8 mouse cellular contexts compared by ENCODE assay signal in genomic region chr12:59066448-59067077, GRCm38 (mm10). TPM values are rescaled to one million over a fixed set of nuclear protein-coding genes. Genes with fewer than 3 reads are reported as not detected.
DNase-seq lines count a peak whose midpoint lies in the region; ATAC-seq lines count a peak whose summit lies in the region.

Pnn (plus strand) TSS chr12:59066884.

- peak; percentile 98 for ATAC-seq in inflammation-experienced regulatory T-cells, adult 6 months
- ATAC-seq in megakaryocyte-erythroid progenitor cell, adult 5-6 weeks (replicated peaks; ENCODE audit: low FRiP score, low TSS enrichment, poor library complexity, severe bottlenecking) = peak; percentile 99

- peak; percentile 98 to 99 for DNase-seq in adrenal gland, adult (ENCODE audit: inconsistent age in 2 of 2, low spot score in 1 of 2)
- peak; percentile 98 for DNase-seq in embryo, embryonic 10.5 days (ENCODE audit: low spot score)
- DNase-seq in gastrocnemius, postnatal 14 days = peak; percentile 97
- peak; percentile 98 for DNase-seq in left cerebral cortex, postnatal 10 days (ENCODE audit: extremely low spot score in 1 of 2, low spot score in 2 of 2)
- DNase-seq in right cerebral cortex, postnatal 25 days = peak; percentile 99
- peak; percentile 97 for DNase-seq in urinary bladder, postnatal 4 days (ENCODE audit: low spot score in 2 of 2)

- intact Hi-C loops in gastrocnemius, postnatal 14 days (cut with DNase I; ENCODE audit: low total_unique reads) = loop anchor here (10.0 kb wide), 1 partner anchor 68 kb away; no protein-coding TSS in a partner anchor
- intact Hi-C loops in left cerebral cortex, postnatal 10 days (cut with DNase I) = loop anchor here (5.0 kb wide), 1 partner anchor 66 kb away; no protein-coding TSS in a partner anchor

RNA-seq across cellular contexts. Expression of gene Pnn, which starts in this region (rescaled TPM):
- total RNA-seq in gastrocnemius, postnatal 14 days (2021) = 10 to 100 TPM; 14.9 to 18.2 TPM
- 100 to 1,000 TPM in 2 of 3 experiments, 10 to 100 TPM in 1; 95.0 to 156 (median 100) TPM for polyA plus RNA-seq in inflammation-experienced regulatory T-cells, adult 6 months (2017; shearing (Covaris generic))
- 10 to 100 TPM; 43.5 to 52.9 TPM for total RNA-seq in left cerebral cortex, postnatal 10 days (2021)
- 119 and 145 TPM in 2 replicates for total RNA-seq in megakaryocyte-erythroid progenitor cell, adult 5-6 weeks (2014; fragmentation: Nextera tagmentation)
- total RNA-seq in megakaryocyte-erythroid progenitor cell, adult 5-6 weeks (2017) = 135 and 162 TPM in 2 replicates

Comparison
In these comparisons a context has a peak if more than half of its experiments do, and no peak if none do; other contexts are left out.
1. Peak in every context shown above with its lines: DNase-seq and ATAC-seq.